Mouse (Mus musculus): Measurements from ENCODE around the gene Rhox10. TPM values are rescaled to one million over a fixed set of nuclear protein-coding genes. Genes with fewer than 3 reads are reported as not detected.
"Not testable (repeated sequence)": the region's sequence is repeated elsewhere in the genome, so short reads cannot be mapped to it uniquely, and the experiment has no call there.

Rhox10 gene
- not detected in 2 replicates for polyA plus RNA-seq (2015; fragmentation: Nextera tagmentation; extraction: Ambion mirVana)

- Histone ChIP-seq H3K9ac (no peak within 1 kb of the TSS), H3K27ac (no peak within 1 kb of the TSS), H3K9me3 (no peaks in the 10 kb centered on the region), H3K4me3 (no peak within 1 kb of the TSS), H3K4me1 (no peaks in the 10 kb centered on the region), H3K27me3 (no peaks in the 10 kb centered on the region), H3K36me3 (no peaks in the 10 kb centered on the region), H3K4me2 (no peak within 1 kb of the TSS)
- ATAC-seq (ENCODE audit: borderline replicate concordance, extremely low read depth, low FRiP score, low TSS enrichment), result no peak
- WGBS, result 84% methylated on average over 11 of the region's 11 CpGs
Measured at GRCm38 (mm10) chrX:38066175-38066574, at the start of gene Rhox10. Gene Rhox10, plus strand, starts transcription at chrX:38066475.

GRCm38 (mm10) chrX:38018597-38018996, 47.7 kb upstream of the Rhox10 start, which contains the start of gene Btg1-ps1:
Gene Btg1-ps1, minus strand, starts transcription at chrX:38018815.
- not testable (repeated sequence) for H3K4me3 ChIP-seq; H3K27ac ChIP-seq; H3K4me1 ChIP-seq; H3K4me2 ChIP-seq; ATAC-seq (ENCODE audit: borderline replicate concordance, extremely low read depth, low FRiP score, low TSS enrichment); H3K9ac ChIP-seq; H3K36me3 ChIP-seq; H3K9me3 ChIP-seq; H3K27me3 ChIP-seq

GRCm38 (mm10) chrX:38033841-38034240, 32.4 kb upstream of the Rhox10 start:
- H3K9me3 ChIP-seq, result no peaks in the 10 kb centered on the region
- no peak overlapping the region for H3K4me2 ChIP-seq
- H3K4me1 ChIP-seq, result no peaks in the 10 kb centered on the region
- ATAC-seq (ENCODE audit: borderline replicate concordance, extremely low read depth, low FRiP score, low TSS enrichment), result no peak
- 63% methylated on average over 2 of the region's 2 CpGs for WGBS
- H3K4me3 ChIP-seq, result no peak overlapping the region
- no peaks in the 10 kb centered on the region for H3K27me3 ChIP-seq
- H3K9ac ChIP-seq, result no peak overlapping the region
- no peak overlapping the region for H3K27ac ChIP-seq
- no peaks in the 10 kb centered on the region for H3K36me3 ChIP-seq

DNA sequence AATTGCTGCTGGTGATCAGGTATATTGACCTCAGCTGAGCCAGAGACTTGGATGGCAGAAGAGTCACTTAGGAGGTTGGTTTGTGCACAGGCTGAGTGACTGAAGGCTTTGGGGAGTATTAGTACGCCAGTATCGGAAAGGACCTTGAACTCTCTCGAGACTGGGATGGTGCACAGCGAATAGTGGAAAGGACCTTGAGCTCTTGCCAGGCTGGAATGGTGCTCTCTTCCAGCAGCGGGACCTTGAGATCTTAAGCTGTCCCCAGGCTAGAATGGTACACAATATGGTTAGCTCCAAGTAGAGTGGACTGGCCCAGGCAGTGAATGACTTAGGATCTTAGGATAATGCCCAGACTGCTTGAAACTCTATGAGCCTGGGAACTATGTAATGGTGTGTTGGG, 26.6 kb upstream of the Rhox10 start:
- ATAC-seq (ENCODE audit: borderline replicate concordance, extremely low read depth, low FRiP score, low TSS enrichment), result no peak
- Histone ChIP-seq H3K9ac (no peak overlapping the region), H3K4me2 (no peak overlapping the region), H3K36me3 (no peaks in the 10 kb centered on the region), H3K27ac (no peak overlapping the region), H3K9me3 (no peaks in the 10 kb centered on the region), H3K4me1 (no peaks in the 10 kb centered on the region), H3K4me3 (no peak overlapping the region), H3K27me3 (no peaks in the 10 kb centered on the region)
- WGBS, result 87% methylated on average over 5 of the region's 5 CpGs

DNA sequence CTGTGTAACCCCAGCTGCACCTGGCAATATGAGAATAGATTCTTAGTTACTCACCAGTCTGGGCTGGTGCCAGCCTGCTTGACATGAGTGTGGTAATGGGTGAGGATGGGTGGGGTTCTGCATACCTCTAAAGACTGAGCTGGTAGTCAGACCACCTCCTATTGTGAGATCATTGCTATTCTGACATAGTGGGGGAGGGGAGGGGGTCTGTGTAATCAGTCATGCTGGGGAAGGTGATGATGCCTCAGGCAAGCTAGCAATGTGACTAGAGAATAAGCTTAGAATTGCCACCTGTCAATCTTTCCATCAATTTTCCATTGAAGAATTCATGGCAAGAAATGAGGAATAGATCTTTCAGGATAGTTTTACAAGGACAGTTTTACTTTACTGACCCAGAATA, 23.3 kb upstream of the Rhox10 start, which contains the start of gene Btg1-ps2:
Btg1-ps2 (minus strand) TSS at position 101 of the 400 bp plus-strand sequence.
- not testable (repeated sequence) for ATAC-seq (ENCODE audit: borderline replicate concordance, extremely low read depth, low FRiP score, low TSS enrichment); H3K4me2 ChIP-seq; H3K9me3 ChIP-seq; H3K9ac ChIP-seq; H3K27me3 ChIP-seq; H3K4me1 ChIP-seq; H3K36me3 ChIP-seq; H3K4me3 ChIP-seq; H3K27ac ChIP-seq

- no peak overlapping the region for H3K4me2 ChIP-seq
- no peak overlapping the region for H3K4me3 ChIP-seq
- 0% methylated on average over 1 of the region's 1 CpGs for WGBS
- no peaks in the 10 kb centered on the region for H3K27me3 ChIP-seq
- H3K9me3 ChIP-seq, result no peaks in the 10 kb centered on the region
- H3K27ac ChIP-seq, result no peak overlapping the region
- H3K9ac ChIP-seq, result no peak overlapping the region
- no peaks in the 10 kb centered on the region for H3K36me3 ChIP-seq
- no peak for ATAC-seq (ENCODE audit: borderline replicate concordance, extremely low read depth, low FRiP score, low TSS enrichment)
- H3K4me1 ChIP-seq, result no peaks in the 10 kb centered on the region
Measured at GRCm38 (mm10) chrX:38061544-38061943, 4.7 kb upstream of the Rhox10 start.

GRCm38 (mm10) chrX:38084226-38084625, 18.0 kb downstream of the Rhox10 start:
- Histone ChIP-seq H3K9ac (no peak overlapping the region), H3K36me3 (no peaks in the 10 kb centered on the region), H3K27me3 (no peaks in the 10 kb centered on the region), H3K4me2 (no peak overlapping the region), H3K9me3 (no peaks in the 10 kb centered on the region), H3K4me1 (no peaks in the 10 kb centered on the region), H3K27ac (no peak overlapping the region), H3K4me3 (no peak overlapping the region)
- WGBS, result 17% methylated on average over 12 of the region's 12 CpGs
- no peak for ATAC-seq (ENCODE audit: borderline replicate concordance, extremely low read depth, low FRiP score, low TSS enrichment)

- no peak for ATAC-seq (ENCODE audit: borderline replicate concordance, extremely low read depth, low FRiP score, low TSS enrichment)
- no peaks in the 10 kb centered on the region for H3K27me3 ChIP-seq
- WGBS, result 84% methylated on average over 9 of the region's 9 CpGs
- H3K4me3 ChIP-seq, result no peak within 1 kb of the TSS
- no peak within 1 kb of the TSS for H3K27ac ChIP-seq
- no peak within 1 kb of the TSS for H3K9ac ChIP-seq
- H3K4me1 ChIP-seq, result no peaks in the 10 kb centered on the region
- H3K9me3 ChIP-seq, result no peaks in the 10 kb centered on the region
- H3K4me2 ChIP-seq, result no peak within 1 kb of the TSS
- no peaks in the 10 kb centered on the region for H3K36me3 ChIP-seq
Measured at GRCm38 (mm10) chrX:38085041-38085440, 18.8 kb downstream of the Rhox10 start, which contains the start of gene Rhox11. Gene Rhox11, minus strand, starts transcription at chrX:38085141.

GRCm38 (mm10) chrX:38110807-38111206, 44.5 kb downstream of the Rhox10 start, which contains the start of gene Rhox12:
Gene Rhox12, minus strand, starts transcription at chrX:38110907.
- H3K4me1 ChIP-seq, result no peaks in the 10 kb centered on the region

DNA sequence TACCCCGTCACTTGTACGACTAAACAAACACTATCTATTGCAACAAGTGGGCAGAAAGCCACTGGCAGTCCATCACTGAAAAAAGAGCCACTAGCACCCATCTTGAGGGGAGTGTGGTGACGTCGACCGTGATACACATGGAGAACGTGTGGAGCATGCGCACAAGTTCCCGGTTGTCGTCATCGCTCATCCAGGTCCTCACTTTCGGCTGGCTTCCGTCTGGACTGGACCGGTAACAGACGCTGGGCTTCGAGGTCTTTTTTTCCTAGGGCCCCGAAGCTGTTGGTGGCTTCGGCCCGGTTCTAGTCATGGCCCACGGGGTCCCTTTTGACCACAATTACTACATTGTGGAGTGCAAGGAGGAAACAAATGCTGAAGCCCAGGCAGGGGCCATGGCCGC, 54.7 kb downstream of the Rhox10 start, which contains the start of gene Rhox13:
Rhox13 (plus strand) TSS at position 238 of the 400 bp plus-strand sequence.
- H3K27ac ChIP-seq, result no peak within 1 kb of the TSS
- no peaks in the 10 kb centered on the region for H3K27me3 ChIP-seq
- H3K9me3 ChIP-seq, result no peaks in the 10 kb centered on the region
- H3K4me3 ChIP-seq, result no peak within 1 kb of the TSS
- H3K4me1 ChIP-seq, result no peaks in the 10 kb centered on the region
- 94% methylated on average over 20 of the region's 20 CpGs for WGBS
- no peaks in the 10 kb centered on the region for H3K36me3 ChIP-seq
- H3K4me2 ChIP-seq, result no peak within 1 kb of the TSS
- no peak for ATAC-seq (ENCODE audit: borderline replicate concordance, extremely low read depth, low FRiP score, low TSS enrichment)
- no peak within 1 kb of the TSS for H3K9ac ChIP-seq

More at GRCm38 (mm10) chrX:38110807-38111206, 44.5 kb downstream of the Rhox10 start, which contains the start of gene Rhox12:
- ATAC-seq (ENCODE audit: borderline replicate concordance, extremely low read depth, low FRiP score, low TSS enrichment), result no peak
- Histone ChIP-seq H3K27me3 (no peaks in the 10 kb centered on the region), H3K4me3 (no peak within 1 kb of the TSS), H3K9ac (no peak within 1 kb of the TSS), H3K36me3 (no peaks in the 10 kb centered on the region), H3K4me2 (no peak within 1 kb of the TSS), H3K27ac (no peak within 1 kb of the TSS), H3K9me3 (no peaks in the 10 kb centered on the region)
- 65% methylated on average over 4 of the region's 4 CpGs for WGBS

Other genes starting within 250 kb of the Rhox10 start
- not detected in 2 replicates for gene Rhox6, start 239.6 kb upstream of the Rhox10 start, polyA plus RNA-seq (2015; fragmentation: Nextera tagmentation; extraction: Ambion mirVana)
- not detected in 2 replicates for gene Rhox7a, start 234.8 kb upstream of the Rhox10 start, polyA plus RNA-seq (2015; fragmentation: Nextera tagmentation; extraction: Ambion mirVana)
- not detected in 2 replicates for gene Rhox8, start 187.5 kb upstream of the Rhox10 start, polyA plus RNA-seq (2015; fragmentation: Nextera tagmentation; extraction: Ambion mirVana)
- gene Rhox7b, start 169.2 kb upstream of the Rhox10 start, polyA plus RNA-seq (2015; fragmentation: Nextera tagmentation; extraction: Ambion mirVana), result not detected in 2 replicates
- gene Rhox9, start 164.7 kb upstream of the Rhox10 start, polyA plus RNA-seq (2015; fragmentation: Nextera tagmentation; extraction: Ambion mirVana), result not detected in 2 replicates
- gene Btg1-ps1, start 47.7 kb upstream of the Rhox10 start, polyA plus RNA-seq (2015; fragmentation: Nextera tagmentation; extraction: Ambion mirVana), result not detected in 2 replicates
- gene Btg1-ps2, start 23.4 kb upstream of the Rhox10 start, polyA plus RNA-seq (2015; fragmentation: Nextera tagmentation; extraction: Ambion mirVana), result not detected in 2 replicates
- not detected in 2 replicates for gene Rhox11, start 18.7 kb downstream of the Rhox10 start, polyA plus RNA-seq (2015; fragmentation: Nextera tagmentation; extraction: Ambion mirVana)
- not detected in 2 replicates for gene Rhox12, start 44.4 kb downstream of the Rhox10 start, polyA plus RNA-seq (2015; fragmentation: Nextera tagmentation; extraction: Ambion mirVana)
- gene Rhox13, start 54.7 kb downstream of the Rhox10 start, polyA plus RNA-seq (2015; fragmentation: Nextera tagmentation; extraction: Ambion mirVana), result not detected in 2 replicates
- gene Zbtb33, start 123.3 kb downstream of the Rhox10 start, polyA plus RNA-seq (2015; fragmentation: Nextera tagmentation; extraction: Ambion mirVana), result 3.7 and 3.9 TPM in 2 replicates
- gene Tmem255a, start 186.0 kb downstream of the Rhox10 start, polyA plus RNA-seq (2015; fragmentation: Nextera tagmentation; extraction: Ambion mirVana), result 19.5 and 20.8 TPM in 2 replicates
- 0.05 and 0.43 TPM in 2 replicates for gene Atp1b4, start 249.7 kb downstream of the Rhox10 start, polyA plus RNA-seq (2015; fragmentation: Nextera tagmentation; extraction: Ambion mirVana)

All from lung, embryonic 15.5 days (tissue).